Mouse (Mus musculus): Measurements from ENCODE around the gene Plekhb2.

Gene Plekhb2

GRCm38 (mm10) chr1:34849745-34850342 is at the start of gene Plekhb2:
TSS of gene Plekhb2 (plus strand) at chr1:34849976.
- peak; percentile 83 for DNase-seq (ENCODE audit: low spot score)

- peak; percentile 75 for DNase-seq (ENCODE audit: low spot score)
These were observed 48.0 kb upstream of the Plekhb2 start for GRCm38 (mm10) chr1:34801616-34802289.

GRCm38 (mm10) chr1:34802290-34802642 is 47.5 kb upstream of the Plekhb2 start:
- no peak for DNase-seq (ENCODE audit: low spot score)

- no peak for DNase-seq (ENCODE audit: low spot score)
These were observed 44.9 kb upstream of the Plekhb2 start for GRCm38 (mm10) chr1:34804863-34805262.

- no peak for DNase-seq (ENCODE audit: low spot score)
These were observed 43.8 kb upstream of the Plekhb2 start for GRCm38 (mm10) chr1:34805931-34806520.

- DNase-seq (ENCODE audit: low spot score): no peak
These were observed 41.3 kb upstream of the Plekhb2 start for GRCm38 (mm10) chr1:34808445-34808844.

GRCm38 (mm10) chr1:34810293-34810692 is 39.5 kb upstream of the Plekhb2 start:
- DNase-seq (ENCODE audit: low spot score): no peak

GRCm38 (mm10) chr1:34811035-34811434 is 38.7 kb upstream of the Plekhb2 start:
- DNase-seq (ENCODE audit: low spot score): no peak

GRCm38 (mm10) chr1:34811581-34811980 is 38.2 kb upstream of the Plekhb2 start:
- DNase-seq (ENCODE audit: low spot score): no peak

- DNase-seq (ENCODE audit: low spot score): no peak
These were observed 37.1 kb upstream of the Plekhb2 start for GRCm38 (mm10) chr1:34812407-34813247.

GRCm38 (mm10) chr1:34815843-34816242 is 33.9 kb upstream of the Plekhb2 start:
- DNase-seq (ENCODE audit: low spot score): no peak

GRCm38 (mm10) chr1:34819225-34819910 is 30.4 kb upstream of the Plekhb2 start:
- no peak for DNase-seq (ENCODE audit: low spot score)

- DNase-seq (ENCODE audit: low spot score): no peak
These were observed 28.4 kb upstream of the Plekhb2 start for GRCm38 (mm10) chr1:34821411-34821810.

- DNase-seq (ENCODE audit: low spot score): no peak
These were observed 27.8 kb upstream of the Plekhb2 start for GRCm38 (mm10) chr1:34822003-34822402.

- no peak for DNase-seq (ENCODE audit: low spot score)
These were observed 27.0 kb upstream of the Plekhb2 start for GRCm38 (mm10) chr1:34822746-34823145.

GRCm38 (mm10) chr1:34823353-34823752 is 26.4 kb upstream of the Plekhb2 start:
- DNase-seq (ENCODE audit: low spot score): no peak

- DNase-seq (ENCODE audit: low spot score): no peak
These were observed 25.6 kb upstream of the Plekhb2 start for GRCm38 (mm10) chr1:34824208-34824607.

- DNase-seq (ENCODE audit: low spot score): no peak
These were observed 23.9 kb upstream of the Plekhb2 start for GRCm38 (mm10) chr1:34825909-34826308.

GRCm38 (mm10) chr1:34827900-34828299 is 21.9 kb upstream of the Plekhb2 start:
- no peak for DNase-seq (ENCODE audit: low spot score)

GRCm38 (mm10) chr1:34828528-34829294 is 21.1 kb upstream of the Plekhb2 start:
- no peak for DNase-seq (ENCODE audit: low spot score)

GRCm38 (mm10) chr1:34830934-34831333 is 18.8 kb upstream of the Plekhb2 start:
- DNase-seq (ENCODE audit: low spot score): no peak

Measured in retina, embryonic 14.5 days (tissue).